Mouse (Mus musculus) gastrocnemius, postnatal 4 days (tissue): Measurements from ENCODE around the gene Becn1. TPM values are rescaled to one million over a fixed set of nuclear protein-coding genes. Genes with fewer than 3 reads are reported as not detected.

ENCODE experiments used
- DNase-seq, 2 experiments: peaks; one replicate each; pipeline ENCODE4 v3.0.0; 2021 to 2022; ENCODE audit warnings: low spot score in 2 of 2, mixed read lengths in 2 of 2
- total RNA-seq, 2 experiments: library from RNA; stranded (reverse); gene quantifications; 2 replicates each; pipeline ENCODE4 v1.2.3; 2021

Becn1 gene
- total RNA-seq, 2 experiments from 2014 or later, result 82.5 to 86.9 TPM

- no peak for DNase-seq
These were observed 29.6 kb downstream of the Becn1 start for GRCm38 (mm10) chr11:101272446-101272845.

DNA sequence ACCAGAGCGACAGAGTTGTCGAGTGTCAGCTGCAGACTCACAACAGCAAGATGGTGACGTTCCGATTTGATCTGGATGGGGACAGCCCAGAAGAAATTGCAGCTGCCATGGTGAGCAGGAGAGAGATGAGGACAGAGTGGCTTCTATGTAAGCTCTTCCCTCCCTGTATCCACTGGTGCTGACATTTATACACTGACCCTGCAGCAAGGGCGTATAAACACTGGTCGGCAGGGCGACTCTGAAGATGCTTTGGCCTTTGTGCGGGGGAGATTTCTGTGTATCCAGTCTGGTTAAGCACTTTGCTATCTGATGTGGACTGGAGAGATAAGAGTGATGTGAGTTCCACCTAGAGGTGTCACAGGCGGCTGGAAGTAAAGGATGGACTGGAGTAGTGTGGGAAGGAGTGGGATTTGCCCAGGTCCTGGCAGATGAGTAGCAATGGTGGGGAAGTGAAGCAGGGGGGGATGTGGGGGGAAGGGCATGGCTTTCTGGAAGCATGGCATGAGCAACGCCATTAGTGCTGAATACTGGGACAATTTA is 32.4 kb downstream of the Becn1 start:
- no peak for DNase-seq

GRCm38 (mm10) chr11:101265906-101266305 is 36.2 kb downstream of the Becn1 start:
- no peak for DNase-seq

GRCm38 (mm10) chr11:101264954-101265471 is 37.1 kb downstream of the Becn1 start:
- peak in 1 of 2 experiments; percentile 9 for DNase-seq

GRCm38 (mm10) chr11:101263989-101264280 is 38.2 kb downstream of the Becn1 start:
- DNase-seq, result no peak

DNA sequence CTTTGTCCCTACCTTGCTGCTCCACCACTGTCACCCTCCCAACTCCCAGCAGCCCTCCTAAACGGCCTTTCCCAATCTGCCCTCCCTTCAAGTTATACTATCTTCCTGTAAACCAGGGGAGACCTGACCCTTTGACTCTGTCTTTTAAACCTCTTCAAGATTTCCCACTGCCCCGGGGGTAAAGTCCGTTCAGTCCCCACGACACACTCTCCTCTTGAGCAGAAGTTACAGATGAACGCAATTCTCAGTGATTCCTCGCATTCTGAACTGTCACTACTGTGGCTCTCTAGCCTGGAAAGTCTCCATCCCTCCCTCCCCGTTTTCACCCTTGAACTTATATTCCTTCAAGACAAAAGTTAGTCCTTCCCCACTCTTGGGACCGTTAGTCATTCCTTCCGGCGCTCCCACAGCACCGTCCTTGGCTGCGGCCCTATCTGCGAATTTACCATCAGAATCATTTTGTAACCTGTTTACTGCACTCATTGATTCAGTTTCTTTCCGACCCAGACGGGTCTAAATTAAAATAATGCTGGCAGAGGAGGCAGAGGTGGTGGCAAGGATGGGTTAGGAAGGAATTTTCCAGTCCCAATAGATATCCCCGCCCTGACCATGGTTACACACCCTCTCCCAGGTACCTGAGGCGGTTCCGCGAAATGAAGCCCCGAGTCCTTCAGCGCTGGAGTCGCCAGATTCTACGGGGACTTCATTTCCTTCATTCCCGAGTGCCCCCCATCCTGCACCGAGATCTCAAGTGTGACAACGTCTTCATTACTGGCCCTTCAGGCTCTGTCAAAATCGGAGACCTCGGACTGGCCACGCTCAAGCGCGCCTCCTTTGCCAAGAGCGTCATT is 38.7 kb downstream of the Becn1 start:
- no peak for DNase-seq

DNA sequence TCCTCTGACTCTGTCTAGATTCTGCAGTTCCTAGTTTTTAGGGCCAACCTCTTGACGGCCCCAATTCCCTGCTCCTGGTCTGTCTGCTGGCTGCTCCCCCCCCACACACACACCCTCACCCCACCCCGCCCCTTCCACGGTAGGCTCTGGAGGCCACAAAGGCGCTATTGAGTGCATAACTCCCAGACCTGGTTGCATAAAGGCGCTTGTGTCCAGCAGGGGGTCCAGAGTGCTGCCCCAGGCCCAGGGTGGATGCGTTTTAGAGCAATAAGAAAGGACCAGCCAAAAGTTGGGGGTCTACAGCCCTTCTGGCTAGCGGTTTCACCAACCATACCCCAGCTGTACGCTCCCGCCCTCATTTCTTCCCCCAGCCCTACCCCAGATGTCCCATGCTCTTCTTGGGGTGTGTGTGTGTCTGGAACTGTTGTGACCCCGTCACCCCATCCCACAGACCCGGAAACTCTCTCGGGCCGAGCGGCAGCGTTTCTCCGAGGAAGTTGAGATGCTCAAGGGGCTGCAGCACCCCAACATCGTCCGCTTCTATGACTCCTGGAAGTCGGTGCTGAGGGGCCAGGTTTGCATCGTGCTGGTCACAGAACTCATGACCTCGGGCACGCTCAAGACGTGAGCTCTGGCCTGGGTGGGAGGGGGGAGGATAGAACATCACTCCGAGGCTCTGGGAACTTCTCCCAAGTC is 39.7 kb downstream of the Becn1 start:
- DNase-seq, result peak in 1 of 2 experiments; percentile 13

GRCm38 (mm10) chr11:101260826-101261380 is 41.2 kb downstream of the Becn1 start:
- peak in 1 of 2 experiments; percentile 22 for DNase-seq

DNA sequence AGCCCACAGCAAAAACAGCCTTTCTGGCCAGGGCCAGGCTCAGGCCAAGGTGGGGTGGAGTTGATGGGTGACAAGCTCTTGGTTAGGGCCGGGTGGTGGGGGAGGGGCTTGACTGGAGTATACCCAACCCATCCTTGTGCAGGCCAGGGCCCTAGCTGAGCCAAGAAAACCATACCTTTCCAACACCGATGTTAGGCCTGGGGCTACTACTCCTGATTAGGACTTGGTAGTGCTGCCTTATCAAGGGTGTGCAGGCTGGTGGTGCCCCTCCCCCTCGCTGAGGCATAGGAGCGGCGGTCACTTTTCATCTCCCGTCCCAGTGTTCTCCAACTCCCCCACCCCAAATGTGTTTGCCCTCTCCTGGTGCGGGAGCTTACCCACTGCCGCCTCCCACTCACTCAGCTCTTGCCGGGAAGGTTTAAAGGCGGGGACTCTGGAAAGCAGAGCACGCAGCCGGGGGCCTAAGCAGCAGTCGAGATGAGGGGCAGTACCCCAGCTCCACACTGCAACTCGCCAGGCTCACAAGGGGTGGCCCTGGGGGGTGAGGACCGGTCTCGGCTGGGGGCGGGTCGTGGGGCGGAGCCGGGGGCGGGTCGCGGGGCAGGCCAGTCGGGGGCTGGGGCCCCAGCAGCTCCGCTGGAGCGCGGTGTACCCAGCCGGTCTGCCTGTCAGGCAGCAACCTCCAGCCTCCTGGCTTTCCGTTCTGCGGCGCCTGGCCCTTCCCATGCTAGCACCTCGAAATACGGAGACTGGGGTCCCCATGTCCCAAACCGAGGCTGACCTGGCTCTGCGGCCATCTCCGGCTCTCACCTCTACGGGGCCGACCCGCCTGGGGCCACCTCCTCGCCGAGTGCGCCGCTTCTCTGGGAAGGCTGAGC is 41.9 kb downstream of the Becn1 start, which contains the start of gene Wnk4:
Gene Wnk4 (plus strand): TSS at position 620 of the 878 bp plus-strand sequence.
- DNase-seq, result peak; percentile 47 to 60

- DNase-seq, result peak in 1 of 2 experiments; percentile 12
These were observed 42.8 kb downstream of the Becn1 start for GRCm38 (mm10) chr11:101259261-101259712.

GRCm38 (mm10) chr11:101255826-101256775 is 46.0 kb downstream of the Becn1 start:
- no peak for DNase-seq

- DNase-seq, result peak; percentile 70 to 84
These were observed 48.3 kb downstream of the Becn1 start, which contains the start of gene Vps25 for GRCm38 (mm10) chr11:101253613-101254389. Gene Vps25, plus strand, starts transcription at chr11:101253707.

DNA sequence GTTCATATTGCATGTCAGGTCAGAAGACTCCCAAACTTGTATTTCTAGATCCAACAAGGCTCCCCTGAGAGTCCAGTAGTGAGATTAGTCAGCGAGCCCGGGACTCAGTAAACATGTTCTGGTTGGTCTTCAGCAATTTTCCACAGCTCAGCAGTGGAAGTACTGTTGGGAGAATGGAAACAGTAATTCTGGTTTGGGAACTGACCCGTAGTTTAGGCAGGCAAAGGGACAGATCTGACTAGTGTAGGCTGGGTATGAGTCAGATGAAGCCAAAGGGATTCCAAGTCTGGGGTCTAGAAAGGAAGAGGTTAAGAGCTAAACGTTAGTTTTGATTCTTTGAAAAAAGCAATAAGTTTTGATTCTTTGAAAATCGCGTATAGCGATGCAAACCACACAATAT is 49.1 kb downstream of the Becn1 start:
- DNase-seq, result no peak

DNA sequence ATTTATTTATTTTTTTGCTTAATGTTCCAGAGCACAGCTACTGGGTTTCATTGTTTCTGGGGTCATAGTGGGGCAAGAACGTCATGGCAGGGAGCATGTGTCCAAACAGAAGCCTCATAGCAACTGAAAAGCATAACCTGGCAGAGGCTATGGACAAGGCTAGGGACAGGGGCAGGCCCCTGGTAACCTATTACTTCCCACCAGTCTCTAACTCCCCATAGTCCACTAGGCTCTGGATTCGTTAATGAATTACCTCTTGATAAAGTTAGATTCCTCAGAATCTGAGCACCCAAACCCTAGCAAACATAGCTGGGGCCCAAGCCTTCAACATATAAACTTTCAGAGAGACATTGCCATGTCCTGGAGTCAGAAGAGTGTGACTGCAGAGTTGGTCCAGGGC is 51.1 kb downstream of the Becn1 start:
- DNase-seq, result no peak

- DNase-seq, result peak in 1 of 2 experiments; percentile 64
These were observed 53.7 kb downstream of the Becn1 start for GRCm38 (mm10) chr11:101248258-101248994.

- DNase-seq, result no peak
These were observed 54.5 kb downstream of the Becn1 start for GRCm38 (mm10) chr11:101247521-101248030.

DNA sequence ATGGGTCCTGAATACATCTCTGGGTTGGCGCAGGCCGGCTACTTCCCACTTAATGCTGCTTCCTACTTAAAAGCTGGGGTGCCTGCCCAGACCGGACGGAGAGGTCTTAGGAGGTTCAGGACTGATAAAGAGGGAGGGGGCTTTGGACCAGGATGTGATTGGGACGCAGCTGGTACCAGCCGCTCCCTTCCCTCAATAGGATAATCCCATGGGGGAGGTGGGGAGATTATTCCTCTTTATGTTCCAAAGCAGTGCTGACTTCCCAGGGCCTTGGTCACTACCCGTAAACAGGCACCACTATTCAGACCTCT is 55.4 kb downstream of the Becn1 start:
- no peak for DNase-seq
